Mouse (Mus musculus): Measurements from ENCODE around the gene Mrps18a.
A peak's percentile ranks its signal among the peaks of the same experiment; 100 is the strongest.

The Mrps18a gene

GRCm38 (mm10) chr17:46101906-46102305 lies 8.9 kb upstream of the Mrps18a start:
- DNase-seq (ENCODE audit: low spot score in 2 of 2): no peak

DNA sequence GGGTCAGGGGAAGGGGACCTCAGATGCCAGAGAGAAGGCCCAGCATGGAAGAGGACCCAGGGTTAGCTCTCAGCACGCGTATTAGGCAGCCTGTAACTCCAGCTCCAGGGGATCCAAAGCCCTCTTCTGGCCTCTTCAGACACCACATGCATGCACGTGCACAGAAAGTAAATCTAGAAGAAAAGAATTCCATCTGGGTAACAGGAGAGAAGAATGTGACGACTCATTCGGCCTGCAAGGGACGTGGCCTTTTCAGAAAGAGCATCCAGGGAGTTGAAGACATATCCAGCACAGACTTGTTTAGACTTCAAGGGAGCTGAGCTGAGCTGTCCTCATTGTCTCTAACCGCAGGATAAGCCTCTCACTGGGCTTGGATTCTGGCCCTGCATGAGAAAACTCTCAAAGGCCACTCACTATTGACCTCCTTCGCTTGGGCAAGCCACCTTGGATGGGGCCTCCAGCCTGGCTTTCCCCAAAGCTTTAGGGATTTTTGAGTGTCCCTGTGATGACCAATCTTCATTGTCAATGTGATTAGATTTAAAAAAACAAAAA lies 8.1 kb upstream of the Mrps18a start:
- no peak for DNase-seq (ENCODE audit: low spot score in 2 of 2)

DNA sequence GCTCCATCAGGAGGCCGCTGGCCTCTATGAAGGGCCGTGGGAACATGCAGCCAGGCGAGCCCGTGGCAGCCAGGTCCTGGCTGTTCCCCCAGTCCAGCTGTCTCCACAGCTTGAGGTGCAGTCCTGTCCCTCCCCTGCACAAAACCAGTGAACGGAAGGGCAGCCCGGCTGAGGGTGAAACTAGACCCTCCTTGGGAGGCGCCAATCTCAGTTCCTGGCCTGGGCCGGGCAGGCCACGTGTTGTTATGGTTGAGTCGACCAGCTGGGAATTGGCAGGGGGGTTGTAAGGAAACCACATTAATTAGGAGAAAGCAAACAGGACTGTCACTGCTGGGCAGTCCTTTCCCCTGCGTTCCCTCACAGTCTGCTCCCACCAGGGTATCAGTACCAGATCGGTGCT lies 6.3 kb upstream of the Mrps18a start:
- no peak for DNase-seq (ENCODE audit: low spot score in 2 of 2)

- DNase-seq (ENCODE audit: low spot score in 2 of 2): no peak
Observed at GRCm38 (mm10) chr17:46108286-46108685, 2.5 kb upstream of the Mrps18a start.

GRCm38 (mm10) chr17:46115489-46115888 lies 4.7 kb downstream of the Mrps18a start:
- DNase-seq (ENCODE audit: low spot score in 2 of 2): no peak

DNA sequence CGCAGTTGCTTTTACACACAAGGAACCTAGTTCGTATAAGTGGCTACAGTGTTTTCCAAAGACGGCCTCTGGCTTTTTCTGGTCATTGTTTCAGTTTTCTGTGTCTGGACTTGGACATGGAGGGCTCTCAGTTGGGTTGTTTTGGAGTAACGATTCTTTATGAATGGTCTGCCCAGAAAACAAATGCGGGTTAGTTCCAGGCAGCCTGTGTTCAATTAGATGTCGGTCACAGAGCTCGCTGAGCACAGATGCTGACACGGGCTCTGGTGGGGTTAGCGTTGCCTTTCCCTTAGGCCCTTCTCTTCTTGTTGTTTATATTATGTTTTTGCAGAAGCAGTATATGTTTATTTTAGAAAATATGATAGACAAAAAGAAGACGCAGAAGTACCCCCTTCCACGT lies 5.4 kb downstream of the Mrps18a start:
- DNase-seq (ENCODE audit: low spot score in 2 of 2): no peak

DNA sequence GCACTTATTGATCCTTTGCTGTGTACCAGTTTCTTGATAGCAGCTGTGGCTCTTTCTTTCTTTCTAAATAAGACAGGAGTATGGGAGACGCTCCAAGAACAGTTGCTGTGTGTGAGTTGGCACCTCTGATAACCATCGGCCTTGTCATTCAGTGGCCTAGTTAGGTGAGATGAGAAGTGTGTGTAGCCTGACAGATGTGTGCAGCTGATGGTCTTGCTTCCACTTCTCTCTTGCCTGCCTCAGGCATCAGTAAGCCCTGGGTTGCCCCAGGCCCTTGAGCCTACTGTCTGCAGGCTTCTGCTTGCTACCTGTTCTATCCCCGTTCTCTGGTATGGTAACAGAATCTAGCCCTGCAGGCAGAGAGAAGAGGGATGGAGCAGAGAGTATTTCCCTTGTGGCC lies 6.1 kb downstream of the Mrps18a start:
- DNase-seq (ENCODE audit: low spot score in 2 of 2): no peak

GRCm38 (mm10) chr17:46117623-46118422 lies 7.0 kb downstream of the Mrps18a start:
- peak in 1 of 2 experiments; percentile 58 for DNase-seq (ENCODE audit: low spot score in 2 of 2)

- no peak for DNase-seq (ENCODE audit: low spot score in 2 of 2)
Observed at GRCm38 (mm10) chr17:46118423-46118850, 7.7 kb downstream of the Mrps18a start.

GRCm38 (mm10) chr17:46119641-46120040 lies 8.9 kb downstream of the Mrps18a start:
- DNase-seq (ENCODE audit: low spot score in 2 of 2): no peak

DNA sequence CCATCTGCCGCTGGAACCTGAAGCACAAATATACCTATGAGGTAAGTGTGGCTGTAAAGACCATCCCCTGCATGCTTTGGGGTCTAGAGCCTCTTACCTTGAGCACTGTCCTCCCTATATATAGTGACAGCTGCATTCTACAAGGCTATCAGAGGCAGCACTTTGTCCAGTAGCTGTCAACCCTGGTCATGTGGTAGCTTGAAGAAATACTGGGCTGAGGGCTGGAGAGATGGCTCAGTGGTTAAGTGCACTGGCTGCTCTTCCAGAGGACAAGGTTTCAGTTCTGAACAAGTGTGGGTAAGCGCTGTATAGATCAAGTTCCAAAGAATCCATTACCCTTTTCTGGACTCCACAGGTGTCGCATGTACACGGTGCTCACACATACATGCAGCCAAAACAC lies 12.0 kb downstream of the Mrps18a start:
- no peak for DNase-seq (ENCODE audit: low spot score in 2 of 2)

GRCm38 (mm10) chr17:46123285-46123684 lies 12.5 kb downstream of the Mrps18a start:
- no peak for DNase-seq (ENCODE audit: low spot score in 2 of 2)

DNA sequence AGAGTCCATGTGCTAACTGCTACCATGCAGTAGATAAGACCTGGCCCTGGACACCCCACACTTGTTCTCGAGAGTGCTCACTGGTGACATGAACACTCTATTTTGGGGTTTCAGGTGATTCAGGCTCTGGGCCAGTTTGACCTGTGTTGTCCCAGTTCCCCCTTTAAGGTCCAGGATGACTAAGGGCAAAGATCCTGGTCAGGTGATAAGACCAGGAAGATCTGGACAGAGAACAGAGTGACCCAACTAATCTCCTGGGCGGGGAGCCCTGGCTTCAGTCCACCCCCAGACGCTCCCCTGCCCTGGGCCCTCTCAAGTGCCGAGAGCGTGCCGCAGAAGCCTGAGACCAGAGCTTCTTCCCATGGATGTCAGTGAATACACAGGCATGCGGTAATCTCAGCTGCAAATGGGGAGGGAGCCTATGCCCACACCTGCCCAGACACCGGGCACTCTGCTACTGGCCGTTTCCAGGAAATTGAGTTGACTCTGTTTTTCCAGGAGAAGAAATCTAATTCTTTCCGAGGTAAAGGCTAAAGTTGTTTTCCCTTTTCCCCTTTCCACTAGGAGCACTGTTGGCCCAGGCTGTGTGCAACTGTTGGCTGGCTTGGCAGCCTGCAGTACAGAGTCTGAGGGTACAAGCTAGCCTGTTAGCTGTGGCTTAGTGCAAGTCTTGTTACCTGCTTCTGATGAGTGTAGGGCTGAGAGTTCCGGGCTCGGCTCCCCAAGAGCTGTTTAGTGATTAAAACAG lies 13.3 kb downstream of the Mrps18a start:
- DNase-seq (ENCODE audit: low spot score in 2 of 2): no peak

- no peak for DNase-seq (ENCODE audit: low spot score in 2 of 2)
Observed at GRCm38 (mm10) chr17:46126608-46127007, 15.8 kb downstream of the Mrps18a start.

DNA sequence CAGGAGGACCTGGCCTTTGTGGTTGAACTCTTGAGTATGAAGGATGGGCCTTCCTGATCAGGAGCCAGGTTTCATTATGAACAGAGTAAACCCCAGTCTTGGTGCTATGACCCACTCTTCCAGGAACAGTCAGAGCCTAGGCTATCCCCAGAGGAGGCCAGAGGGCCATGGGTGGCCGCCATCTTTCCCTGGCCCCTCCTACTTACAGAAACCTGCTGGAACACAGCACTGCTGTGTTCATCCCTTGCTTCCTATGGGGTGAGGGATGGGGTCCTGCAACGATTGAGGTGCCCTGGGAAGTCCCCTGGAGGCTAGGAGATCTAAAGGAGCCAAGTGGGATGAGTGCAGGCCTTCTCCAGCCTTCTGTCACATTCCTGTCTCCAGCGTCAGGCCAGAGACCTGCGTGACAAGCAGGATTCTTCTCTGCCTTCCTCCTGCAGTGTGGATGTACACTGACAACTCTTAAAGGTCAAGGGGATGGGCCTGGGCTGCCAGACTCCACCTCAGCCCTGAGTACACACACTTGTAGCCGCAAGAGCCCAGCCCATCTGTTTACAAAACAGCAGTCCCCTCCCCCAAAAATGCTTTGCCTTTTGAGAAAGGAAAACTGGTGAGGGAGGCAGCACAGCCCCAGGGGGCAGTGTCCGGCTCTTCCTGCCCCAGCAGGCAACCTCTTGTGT lies 17.2 kb downstream of the Mrps18a start:
- no peak for DNase-seq (ENCODE audit: low spot score in 2 of 2)

DNA sequence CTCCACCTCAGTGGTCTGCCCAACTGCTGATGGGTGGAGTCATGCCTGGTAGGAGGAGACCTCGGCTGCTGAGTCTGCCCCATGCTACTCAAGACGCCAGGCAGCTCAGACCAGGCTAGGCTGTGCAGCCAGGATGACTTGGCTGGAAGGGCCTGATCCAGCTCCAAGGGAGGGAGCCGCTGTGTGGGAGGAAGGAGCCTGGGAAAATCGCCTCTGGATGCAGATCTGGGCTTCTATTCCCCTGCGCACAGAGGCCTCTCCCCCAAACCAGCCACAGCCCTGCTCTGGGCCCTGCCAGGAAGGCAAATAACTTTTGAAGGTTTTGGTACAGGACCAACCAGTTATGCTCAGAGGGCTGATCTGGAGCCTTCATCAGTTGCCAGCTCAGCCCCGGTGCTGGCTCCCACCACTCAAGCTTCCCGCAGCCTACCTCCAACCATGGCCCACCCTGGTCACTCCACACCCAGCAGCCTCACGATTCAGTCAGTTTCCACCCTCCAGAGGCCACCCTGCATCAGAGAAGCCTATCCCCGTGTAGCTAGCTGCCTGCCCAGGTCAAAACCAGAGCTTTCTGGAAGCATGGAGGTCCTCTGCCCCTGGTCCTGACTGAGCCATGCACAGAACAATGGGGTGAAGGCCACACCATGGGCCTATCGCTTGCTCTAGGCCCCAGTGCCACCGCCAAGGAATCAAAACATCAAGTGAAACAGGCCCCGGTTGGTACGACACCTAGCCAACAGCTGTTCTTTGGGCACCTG lies 19.1 kb downstream of the Mrps18a start:
- peak; percentile 49 to 75 for DNase-seq (ENCODE audit: low spot score in 2 of 2)

DNA sequence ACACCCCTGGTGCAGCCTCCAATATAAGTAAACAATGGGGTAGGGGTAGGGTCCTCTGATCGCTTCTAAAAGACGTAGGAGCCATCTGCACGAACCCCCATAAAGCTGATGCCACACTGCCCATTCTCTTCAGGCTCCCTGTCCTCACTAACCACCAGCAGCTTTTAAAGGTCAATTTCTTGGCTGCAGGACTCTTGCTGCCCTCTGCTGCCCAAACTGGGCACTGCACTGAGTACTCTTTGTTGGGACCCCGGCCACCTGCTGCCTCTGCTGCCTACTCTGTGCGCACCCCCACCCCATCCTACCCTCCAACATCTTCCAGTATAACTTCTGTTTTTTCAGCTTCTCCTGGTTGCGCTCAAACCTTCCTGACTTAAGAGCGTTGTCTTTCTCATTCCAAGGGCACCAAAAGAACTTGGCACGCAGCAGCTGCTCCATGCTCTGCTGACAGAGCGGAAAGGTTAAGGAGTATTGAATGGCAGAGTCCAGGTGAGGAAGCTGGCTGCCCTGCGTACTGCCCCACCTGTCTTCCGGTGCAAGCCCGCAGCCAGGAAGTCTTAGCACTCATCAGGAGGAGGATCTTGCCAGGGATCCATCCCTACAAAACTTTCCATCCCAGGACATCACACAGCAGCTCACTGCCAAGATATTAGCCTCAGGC lies 21.4 kb downstream of the Mrps18a start:
- peak; percentile 58 to 62 for DNase-seq (ENCODE audit: low spot score in 2 of 2)

- no peak for DNase-seq (ENCODE audit: low spot score in 2 of 2)
Observed at GRCm38 (mm10) chr17:46132862-46133261, 22.1 kb downstream of the Mrps18a start.

DNA sequence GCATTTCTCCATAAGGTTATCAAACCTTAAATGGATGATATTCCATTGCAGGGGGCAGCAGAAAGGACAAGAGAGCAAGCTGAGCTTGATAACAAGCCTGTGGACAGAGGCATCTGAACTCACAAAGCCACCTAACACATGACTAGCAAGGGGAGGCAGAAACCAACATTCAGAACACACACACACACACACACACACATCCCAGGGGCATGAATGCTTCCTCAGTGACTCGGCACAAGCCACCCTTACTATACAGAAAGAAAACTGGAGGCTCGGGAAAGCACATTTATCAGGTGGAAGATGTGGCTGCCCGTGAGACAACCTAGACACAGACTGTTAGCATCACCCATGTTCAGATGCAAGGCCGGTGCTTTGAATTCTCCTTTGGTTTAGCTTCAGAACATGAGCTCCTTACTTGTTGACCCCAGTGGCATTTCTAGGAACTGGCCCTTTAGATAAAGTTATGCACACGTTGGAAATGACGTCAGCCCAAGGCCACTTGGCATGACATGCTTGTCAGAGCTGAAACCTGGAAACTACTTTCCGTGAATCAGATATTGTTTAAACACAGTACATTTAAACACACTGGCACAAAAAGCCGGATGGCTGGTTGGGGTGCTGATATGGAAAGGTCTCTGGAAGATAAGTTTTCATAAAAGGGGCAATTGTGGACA lies 27.9 kb downstream of the Mrps18a start:
- no peak for DNase-seq (ENCODE audit: low spot score in 2 of 2)

GRCm38 (mm10) chr17:46139872-46140271 lies 29.1 kb downstream of the Mrps18a start:
- DNase-seq (ENCODE audit: low spot score in 2 of 2): no peak
